Mouse (Mus musculus) liver, embryonic 12.5 days (tissue): ENCODE measurements around the gene E130309D02Rik. TPM values are rescaled to one million over a fixed set of nuclear protein-coding genes. Genes with fewer than 3 reads are reported as not detected.

Experiments used
- ATAC-seq: fragments of 200-750 bp; cut with Nextera tagmentation; 2 replicates; pipeline ENCODE4 v1.8.0; 2017; ENCODE audit warnings: moderate number of reproducible peaks, mild to moderate bottlenecking, moderate library complexity
- H3K27ac ChIP-seq: fragments of 300-500 bp; sonication (generic); 2 replicates; pipeline ENCODE4 v1.5.1; 2016; ENCODE audit warnings: mild to moderate bottlenecking
- H3K27me3 ChIP-seq: fragments of 300-500 bp; sonication (generic); replicated peaks from 2 replicates; pipeline ENCODE4 v1.6.1; 2016; ENCODE audit warnings: mild to moderate bottlenecking, moderate library complexity
- H3K36me3 ChIP-seq: fragments of 300-500 bp; sonication (generic); 2 replicates; pipeline ENCODE4 v1.6.1; 2016; ENCODE audit warnings: mild to moderate bottlenecking, moderate library complexity
- H3K4me1 ChIP-seq: fragments of 300-500 bp; sonication (generic); 2 replicates; pipeline ENCODE4 v1.6.1; 2016
- H3K4me2 ChIP-seq: fragments of 300-500 bp; sonication (generic); 2 replicates; pipeline ENCODE4 v1.6.1; 2016; ENCODE audit warnings: mild to moderate bottlenecking, moderate library complexity
- H3K4me3 ChIP-seq: fragments of 300-500 bp; sonication (generic); 2 replicates; pipeline ENCODE4 v1.5.1; 2016; ENCODE audit warnings: mild to moderate bottlenecking, moderate library complexity
- H3K9ac ChIP-seq: fragments of 300-500 bp; sonication (generic); 2 replicates; pipeline ENCODE4 v1.6.1; 2016; ENCODE audit warnings: mild to moderate bottlenecking, moderate library complexity
- H3K9me3 ChIP-seq: fragments of 300-500 bp; sonication (generic); replicated peaks from 2 replicates; pipeline ENCODE4 v1.6.1; 2016; ENCODE audit warnings: mild to moderate bottlenecking, moderate library complexity
- WGBS: fragments of 180-500 bp; shearing (Covaris S2); methylation state at CpG from one replicate; pipeline ENCODE4 v1.1.7; 2016; ENCODE audit not compliant: insufficient replicate concordance; 5-methylcytosine and 5-hydroxymethylcytosine counted together
- polyA plus RNA-seq: library from polyadenylated mRNA; unstranded; fragments of >200 nt; fragmentation: Nextera tagmentation; extraction: Ambion mirVana; gene quantifications from 2 replicates; pipeline ENCODE4 v1.2.1, GENCODE M21; 2016

The E130309D02Rik gene
- 43.6 and 44.8 TPM in 2 replicates for polyA plus RNA-seq

DNA sequence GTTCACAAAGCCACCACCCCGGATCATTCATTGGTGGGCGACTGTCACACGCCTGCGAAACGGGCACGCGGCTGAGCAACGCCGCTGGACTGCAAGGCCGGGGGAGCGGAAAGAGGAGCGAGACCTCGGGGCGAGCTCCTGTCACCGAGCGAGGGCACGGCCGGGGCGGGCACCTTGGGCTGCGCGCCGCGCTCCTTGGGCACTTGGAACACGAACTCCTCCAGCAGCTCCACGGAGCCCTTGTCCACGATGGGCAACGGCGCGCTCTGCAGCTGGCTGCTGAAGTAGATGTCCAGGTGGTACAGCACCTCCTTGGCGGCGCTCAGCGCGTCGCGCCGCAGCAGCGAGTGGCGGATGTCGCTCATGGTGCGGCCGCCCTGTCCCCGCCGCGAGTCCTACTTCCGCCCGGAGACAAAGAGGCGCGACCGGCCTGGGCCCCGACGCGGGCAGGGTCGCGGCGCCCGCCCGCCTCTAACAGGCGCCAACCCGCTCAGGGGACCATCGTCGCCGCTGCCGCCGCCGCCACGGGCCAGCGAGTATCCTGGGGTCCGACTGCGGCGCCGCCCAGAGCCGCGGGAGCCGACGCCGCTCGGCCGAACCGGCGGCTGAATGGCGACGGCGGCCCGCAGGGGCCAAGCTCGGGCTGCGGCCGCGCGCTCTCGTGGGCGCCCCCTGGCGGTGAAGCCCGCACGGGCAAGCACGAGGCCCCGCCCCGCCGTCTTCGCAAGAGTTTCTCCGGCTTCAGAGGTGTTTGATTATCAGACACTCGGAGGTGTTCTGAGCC is at the start of gene E130309D02Rik:
Gene E130309D02Rik (minus strand): TSS at position 631 of the 784 bp plus-strand sequence.
- Histone ChIP-seq H3K27me3 (no peaks in the 10 kb centered on the region), H3K27ac (peak within 1 kb of the TSS; percentile 89), H3K9ac (peak within 1 kb of the TSS; percentile 95), H3K4me1 (peaks cover 52% of the 10 kb centered on the region), H3K36me3 (peaks cover 80% of the 10 kb centered on the region), H3K4me3 (peak within 1 kb of the TSS; percentile 75), H3K4me2 (peak within 1 kb of the TSS; percentile 95), H3K9me3 (no peaks in the 10 kb centered on the region)
- WGBS: under 1% methylated on average over 101 of the region's 101 CpGs
- peak; percentile 81 for ATAC-seq

DNA sequence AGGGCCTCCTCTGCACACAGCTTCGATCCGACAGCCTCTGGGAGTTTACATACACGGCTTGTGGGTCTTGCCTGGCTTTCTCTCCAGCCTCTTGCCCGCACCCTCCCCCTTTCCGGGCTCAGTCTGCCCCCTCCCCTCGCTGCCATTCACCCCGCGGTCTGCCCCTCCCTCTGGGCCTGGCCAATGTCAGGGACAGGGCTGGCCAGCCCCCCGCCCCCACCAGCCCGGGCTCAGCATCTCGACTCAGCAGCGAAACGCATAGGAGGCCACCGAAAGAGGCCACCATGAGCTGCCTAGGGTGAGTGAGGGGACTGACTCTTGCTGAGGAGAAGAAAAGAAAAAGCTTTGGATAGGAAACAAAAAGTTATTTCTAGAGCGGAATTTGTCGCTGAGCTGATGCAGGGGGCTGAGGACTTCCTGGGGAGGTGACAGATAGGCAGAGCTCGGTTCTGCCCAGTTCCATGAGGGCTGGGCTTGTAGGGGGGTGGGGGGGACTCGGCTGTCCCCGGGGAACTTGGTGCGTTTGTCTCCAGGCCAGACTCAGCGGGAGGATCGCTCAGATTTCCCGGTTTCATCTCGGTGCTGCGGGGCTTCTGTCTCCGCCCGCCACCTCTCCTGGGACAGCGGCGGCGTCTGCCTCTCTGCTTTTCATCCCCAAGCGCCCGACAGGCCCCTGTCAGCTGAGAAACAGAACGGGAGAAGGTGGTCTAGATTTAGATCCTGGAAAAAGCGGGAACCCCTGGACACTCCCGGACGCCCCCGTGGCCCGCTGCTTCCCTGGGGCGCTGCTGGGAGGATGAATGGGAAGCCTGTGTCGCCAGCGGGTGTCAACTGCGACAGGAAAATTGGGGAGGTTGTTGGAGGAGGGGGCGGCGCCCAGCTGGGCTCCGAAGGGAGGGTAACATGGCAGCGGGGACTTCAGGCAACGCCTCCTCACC is 48.8 kb upstream of the E130309D02Rik start:
- no peak overlapping the region for H3K27ac ChIP-seq
- 0 out of 2 replicates have a peak, but pooled peaks have one; percentile 32 for ATAC-seq

DNA sequence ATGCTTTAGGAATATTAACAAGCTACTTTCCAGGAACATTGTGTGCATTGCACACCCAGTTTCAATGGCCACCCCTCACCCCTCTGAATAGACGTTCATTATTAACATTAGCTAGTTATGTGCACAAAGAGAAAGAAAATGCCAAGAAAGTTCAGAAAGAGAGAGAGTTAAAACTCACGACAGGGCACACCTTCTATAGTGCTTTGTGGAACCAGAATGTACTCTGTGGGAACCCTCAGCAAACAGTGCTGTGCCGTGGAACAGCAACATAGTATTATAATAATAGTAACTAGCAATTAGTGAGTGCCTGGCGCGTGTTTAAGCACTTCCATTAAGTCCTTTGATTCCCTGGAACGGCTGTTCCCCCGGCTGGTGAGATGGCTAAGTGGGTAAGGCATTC is 46.3 kb upstream of the E130309D02Rik start:
- no peaks in the 10 kb centered on the region for H3K36me3 ChIP-seq
- H3K4me1 ChIP-seq: peaks cover 17% of the 10 kb centered on the region; the same call in 1 of the 2 replicates
- peaks cover 98% of the 10 kb centered on the region for H3K27me3 ChIP-seq
- no peak overlapping the region for H3K4me3 ChIP-seq
- ATAC-seq: no peak
- 54% methylated on average over 7 of the region's 7 CpGs for WGBS
- H3K9ac ChIP-seq: no peak overlapping the region
- H3K4me2 ChIP-seq: no peak overlapping the region
- H3K27ac ChIP-seq: no peak overlapping the region
- no peaks in the 10 kb centered on the region for H3K9me3 ChIP-seq

More for the DNA sequence above, 48.8 kb upstream of the E130309D02Rik start:
- 3% methylated on average over 46 of the region's 47 CpGs for WGBS
- H3K4me1 ChIP-seq: peaks cover 13% of the 10 kb centered on the region; the same call in 1 of the 2 replicates
- H3K27me3 ChIP-seq: peaks cover 92% of the 10 kb centered on the region
- H3K36me3 ChIP-seq: no peaks in the 10 kb centered on the region
- peak overlapping the region; percentile 40 for H3K4me3 ChIP-seq
- no peaks in the 10 kb centered on the region for H3K9me3 ChIP-seq
- H3K4me2 ChIP-seq: peak overlapping the region; percentile 62
- 0 out of 2 replicates have a peak overlapping the region, but pooled peaks have one; percentile 14 for H3K9ac ChIP-seq

DNA sequence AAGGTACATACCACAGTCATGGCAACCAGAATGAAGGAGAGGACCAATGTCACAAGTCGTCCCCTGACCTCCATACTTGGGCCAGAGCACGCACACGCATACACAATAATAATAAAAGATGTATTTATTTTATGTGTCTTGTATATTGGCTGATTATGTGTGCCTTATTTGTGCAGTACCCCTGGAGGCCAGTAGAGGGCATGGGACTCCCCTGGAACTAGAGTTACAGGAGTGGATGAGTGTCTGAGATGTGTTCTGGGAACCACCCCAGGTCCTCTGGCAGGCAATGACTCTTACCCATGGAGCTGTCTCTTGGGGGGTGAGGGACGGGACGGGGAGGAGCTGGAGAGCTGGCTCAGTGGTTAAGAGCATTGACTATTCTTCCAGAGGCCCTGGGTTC is 44.8 kb upstream of the E130309D02Rik start:
- peaks cover 96% of the 10 kb centered on the region for H3K27me3 ChIP-seq
- H3K9ac ChIP-seq: no peak overlapping the region
- ATAC-seq: no peak
- no peaks in the 10 kb centered on the region for H3K36me3 ChIP-seq
- H3K27ac ChIP-seq: no peak overlapping the region
- no peak overlapping the region for H3K4me2 ChIP-seq
- no peak overlapping the region for H3K4me3 ChIP-seq
- no peaks in the 10 kb centered on the region for H3K9me3 ChIP-seq
- 34% methylated on average over 5 of the region's 5 CpGs for WGBS
- H3K4me1 ChIP-seq: peaks cover 13% of the 10 kb centered on the region; the same call in 1 of the 2 replicates

DNA sequence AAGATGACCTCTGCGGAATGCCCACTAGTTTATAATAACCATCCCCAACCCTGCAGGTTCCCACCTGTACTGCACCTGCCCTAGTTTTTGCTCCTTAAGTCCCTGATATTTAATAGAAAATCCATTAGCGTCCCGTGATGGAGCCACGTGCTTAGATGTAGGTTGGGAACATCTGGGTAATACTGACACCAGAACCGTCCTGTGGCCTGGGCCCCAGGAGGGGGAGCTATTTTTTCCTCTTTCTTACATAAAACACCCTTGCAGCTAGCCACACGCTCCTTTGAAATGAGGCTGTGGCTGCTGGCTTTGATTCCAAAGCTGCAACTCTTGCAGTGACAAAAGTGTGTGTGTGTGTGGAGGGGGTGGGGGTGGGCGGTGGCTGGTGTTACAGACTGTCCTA is 44.1 kb upstream of the E130309D02Rik start:
- WGBS: 30% methylated on average over 7 of the region's 7 CpGs
- no peak overlapping the region for H3K27ac ChIP-seq
- H3K36me3 ChIP-seq: no peaks in the 10 kb centered on the region
- no peak overlapping the region for H3K9ac ChIP-seq
- peaks cover 8% of the 10 kb centered on the region; the same call in 1 of the 2 replicates for H3K4me1 ChIP-seq
- H3K4me2 ChIP-seq: no peak overlapping the region
- no peaks in the 10 kb centered on the region for H3K9me3 ChIP-seq
- H3K27me3 ChIP-seq: peaks cover 95% of the 10 kb centered on the region
- ATAC-seq: no peak
- H3K4me3 ChIP-seq: no peak overlapping the region

DNA sequence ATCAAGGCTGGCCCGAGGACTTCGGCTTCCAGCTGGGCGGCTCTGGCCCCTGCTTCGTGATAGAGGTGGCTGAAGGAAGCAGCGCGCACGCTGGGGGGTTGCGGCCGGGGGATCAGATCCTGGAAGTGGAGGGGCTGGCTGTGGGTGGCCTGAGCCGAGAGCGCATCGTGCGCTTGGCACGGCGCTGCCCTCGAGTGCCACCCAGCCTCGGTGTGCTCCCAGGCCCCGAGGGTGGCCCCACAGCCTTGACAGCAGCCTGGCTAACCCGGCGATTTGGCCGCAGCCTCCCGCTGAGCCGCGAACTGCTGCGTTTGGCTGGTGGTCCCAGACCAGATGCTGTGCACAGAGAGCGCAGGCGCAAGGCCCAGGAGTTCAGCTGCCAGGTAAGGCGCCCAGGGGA is 42.4 kb upstream of the E130309D02Rik start:
- 7% methylated on average over 23 of the region's 28 CpGs for WGBS
- peak overlapping the region; percentile 33 for H3K4me2 ChIP-seq
- H3K27ac ChIP-seq: no peak overlapping the region
- H3K4me1 ChIP-seq: 0 out of 2 replicates have a peak, but pooled peaks cover 4% of the 10 kb centered on the region
- H3K9me3 ChIP-seq: no peaks in the 10 kb centered on the region; the same call in 1 of the 2 replicates
- no peak overlapping the region for H3K9ac ChIP-seq
- ATAC-seq: no peak
- H3K27me3 ChIP-seq: peaks cover 86% of the 10 kb centered on the region
- H3K4me3 ChIP-seq: no peak overlapping the region
- no peaks in the 10 kb centered on the region for H3K36me3 ChIP-seq

DNA sequence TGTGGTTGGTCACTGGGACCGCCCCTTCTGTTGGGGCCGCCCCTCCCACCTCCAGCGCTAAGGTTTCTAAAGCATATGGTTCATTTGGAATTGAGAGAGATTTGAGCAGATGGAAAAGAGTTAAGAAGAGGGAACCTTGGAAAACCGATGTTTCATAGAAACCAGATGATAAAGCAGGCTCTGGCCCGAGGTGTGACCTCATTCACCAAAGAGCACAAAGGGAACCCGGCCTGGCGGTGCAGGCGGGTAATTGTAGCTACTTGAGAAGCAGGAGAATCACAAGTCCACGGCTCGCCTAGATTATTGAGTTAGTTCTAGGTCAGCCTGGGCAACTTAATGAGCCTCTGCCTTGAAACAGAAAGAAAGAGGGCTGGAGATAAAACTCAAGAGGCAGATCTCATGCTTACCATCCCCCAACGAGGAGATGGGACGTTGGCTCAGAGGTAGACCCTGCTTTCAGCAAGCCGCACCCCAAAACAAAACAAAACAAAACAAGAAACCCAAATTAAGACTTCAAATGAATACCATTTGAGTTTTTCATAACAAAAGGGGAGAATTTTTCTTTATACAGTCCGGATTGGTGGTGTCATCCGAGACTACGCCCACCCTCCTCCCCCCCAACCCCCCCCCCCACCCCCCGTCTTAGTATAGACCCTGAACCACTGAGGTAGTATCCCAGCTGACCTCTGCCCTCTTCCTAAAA is 41.7 kb upstream of the E130309D02Rik start, which contains the start of gene Grid2ip:
Gene Grid2ip (plus strand): TSS at position 653 of the 703 bp plus-strand sequence.
- Histone ChIP-seq H3K4me1 (0 out of 2 replicates have a peak, but pooled peaks cover 4% of the 10 kb centered on the region), H3K36me3 (no peaks in the 10 kb centered on the region), H3K9ac (no peak within 1 kb of the TSS), H3K4me3 (no peak within 1 kb of the TSS), H3K27ac (no peak within 1 kb of the TSS), H3K27me3 (peaks cover 79% of the 10 kb centered on the region), H3K4me2 (peak within 1 kb of the TSS; percentile 33), H3K9me3 (no peaks in the 10 kb centered on the region; the same call in 1 of the 2 replicates)
- 18% methylated on average over 17 of the region's 17 CpGs for WGBS
- ATAC-seq: no peak

DNA sequence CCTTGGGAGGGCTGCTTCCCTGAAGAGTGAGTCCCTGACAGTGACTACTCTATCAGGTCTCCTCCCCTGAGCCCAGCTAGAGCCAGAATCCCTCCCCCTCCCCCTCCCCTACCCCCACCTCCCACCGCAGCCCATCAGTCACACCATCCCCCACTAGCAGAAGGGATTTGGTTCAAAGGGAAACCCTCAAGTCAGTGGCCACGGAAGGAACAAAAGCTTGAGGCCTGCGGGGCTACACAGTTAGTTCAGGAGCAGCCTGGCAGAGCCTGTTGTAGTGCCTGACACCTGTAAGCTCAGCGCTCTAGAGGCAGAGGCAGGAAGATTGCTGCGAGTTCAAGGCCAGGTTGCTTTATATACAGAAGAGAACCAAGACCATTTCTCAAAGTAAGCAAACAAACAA is 40.9 kb upstream of the E130309D02Rik start:
- Histone ChIP-seq H3K4me3 (no peak overlapping the region), H3K36me3 (no peaks in the 10 kb centered on the region), H3K9me3 (no peaks in the 10 kb centered on the region; the same call in 1 of the 2 replicates), H3K9ac (no peak overlapping the region), H3K27ac (no peak overlapping the region), H3K4me2 (no peak overlapping the region), H3K27me3 (peaks cover 71% of the 10 kb centered on the region), H3K4me1 (0 out of 2 replicates have a peak, but pooled peaks cover 4% of the 10 kb centered on the region)
- no peak for ATAC-seq
- WGBS: 29% methylated on average over 5 of the region's 5 CpGs

DNA sequence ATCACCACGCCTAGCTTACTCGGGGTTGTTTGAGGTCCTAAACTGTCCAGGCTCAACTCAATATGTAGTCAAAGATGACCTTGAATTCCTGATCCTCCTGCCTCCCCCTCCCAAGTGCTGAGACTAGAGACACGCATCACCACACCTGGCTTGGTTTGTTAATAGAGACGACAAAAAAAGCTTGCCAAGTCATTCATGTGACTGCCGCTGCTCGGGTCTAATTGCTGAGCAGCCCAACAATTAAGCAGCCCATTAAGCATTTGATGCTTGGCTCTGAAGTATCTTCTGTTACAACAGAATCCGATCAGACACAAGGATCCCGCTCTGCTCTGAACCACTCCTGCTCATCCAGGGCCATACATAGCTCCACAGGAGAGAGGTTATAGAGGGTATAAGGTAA is 31.2 kb upstream of the E130309D02Rik start:
- 72% methylated on average over 8 of the region's 8 CpGs for WGBS
- Histone ChIP-seq H3K27me3 (peaks cover 6% of the 10 kb centered on the region; the same call in 1 of the 2 replicates), H3K4me2 (no peak overlapping the region), H3K9ac (no peak overlapping the region), H3K36me3 (no peaks in the 10 kb centered on the region), H3K4me1 (no peaks in the 10 kb centered on the region), H3K4me3 (no peak overlapping the region), H3K9me3 (peaks cover 14% of the 10 kb centered on the region; the same call in 1 of the 2 replicates), H3K27ac (no peak overlapping the region)
- no peak for ATAC-seq

DNA sequence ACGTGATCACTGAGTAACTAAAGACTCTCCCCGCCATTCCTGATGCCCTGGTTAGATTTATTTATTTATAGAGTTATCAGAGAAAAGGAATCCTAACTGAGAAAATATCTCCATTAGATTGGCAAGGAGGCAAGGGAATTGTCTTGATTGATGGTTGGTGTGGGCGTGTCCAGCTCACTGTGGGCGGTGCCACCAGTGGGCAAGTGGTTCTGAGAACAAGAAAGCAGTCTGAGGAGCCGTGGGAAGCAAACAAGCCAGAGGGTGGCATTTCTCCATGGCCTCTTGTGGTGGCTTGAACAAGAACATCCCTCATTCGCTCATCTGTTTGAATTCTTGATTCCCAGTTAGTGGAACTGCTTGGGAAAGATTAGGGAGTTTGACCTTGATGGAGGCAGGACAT is 24.4 kb upstream of the E130309D02Rik start:
- WGBS: 39% methylated on average over 6 of the region's 6 CpGs
- Histone ChIP-seq H3K4me3 (no peak overlapping the region), H3K36me3 (no peaks in the 10 kb centered on the region), H3K9ac (no peak overlapping the region), H3K27ac (no peak overlapping the region), H3K4me2 (no peak overlapping the region), H3K9me3 (peaks cover 6% of the 10 kb centered on the region; the same call in 1 of the 2 replicates), H3K27me3 (peaks cover 20% of the 10 kb centered on the region), H3K4me1 (no peaks in the 10 kb centered on the region)
- no peak for ATAC-seq

DNA sequence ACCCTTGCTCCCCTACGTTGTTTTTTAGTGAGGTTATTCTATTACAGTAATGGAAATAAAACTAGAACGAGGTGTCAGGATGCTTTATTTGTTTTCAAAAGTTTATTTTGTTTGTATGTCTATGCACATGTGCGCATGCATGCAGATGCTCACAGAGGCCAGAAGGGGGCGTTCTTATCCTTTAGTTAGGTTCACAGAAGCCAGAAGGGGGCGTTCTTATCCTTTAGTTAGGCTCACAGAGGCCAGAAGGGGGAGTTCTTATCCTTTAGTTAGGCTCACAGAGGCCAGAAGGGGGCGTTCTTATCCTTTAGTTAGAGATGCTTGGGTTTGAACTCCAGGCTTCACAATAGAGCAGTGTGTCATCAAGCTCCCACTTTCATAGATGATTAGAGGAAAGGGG is 21.4 kb upstream of the E130309D02Rik start:
- WGBS: 57% methylated on average over 6 of the region's 6 CpGs
- ATAC-seq: no peak
- Histone ChIP-seq H3K4me3 (no peak overlapping the region), H3K4me1 (no peaks in the 10 kb centered on the region), H3K4me2 (no peak overlapping the region), H3K9ac (no peak overlapping the region), H3K27me3 (peaks cover 20% of the 10 kb centered on the region), H3K27ac (no peak overlapping the region), H3K9me3 (no peaks in the 10 kb centered on the region), H3K36me3 (no peaks in the 10 kb centered on the region)
